Mouse (Mus musculus) MEL (cell line): ENCODE measurements around the gene Eif4a2.

Experiments
- CTCF ChIP-seq, 3 experiments: IDR thresholded peaks in 2 of 3; conservative IDR thresholded peaks in 1 of 3; 2 replicates each; pipeline ENCODE4 v1.5.1; 2011 to 2012; ENCODE audit warnings: low read length in 3 of 3, low read depth in 2 of 3, mild to moderate bottlenecking in 2 of 3, improper control_type of control experiment in 1 of 3, inconsistent platforms in 1 of 3, mixed read lengths in 1 of 3, moderate library complexity in 1 of 3; ENCODE audit not compliant: control insufficient read depth in 1 of 3, insufficient read depth in 1 of 3, poor library complexity in 1 of 3, severe bottlenecking in 1 of 3
- E2F4 ChIP-seq: IDR thresholded peaks from 2 replicates; pipeline ENCODE4 v1.6.1; 2011; ENCODE audit warnings: low read depth, low read length, improper control_type of control experiment, borderline replicate concordance
- EP300 ChIP-seq, 2 experiments: IDR thresholded peaks; 2 replicates each; pipeline ENCODE4 v1.6.1; 2011; ENCODE audit warnings: improper control_type of control experiment in 2 of 2, low read length in 2 of 2, low read depth in 1 of 2, mild to moderate bottlenecking in 1 of 2
- HCFC1 ChIP-seq: IDR thresholded peaks from 2 replicates; pipeline ENCODE4 v1.6.1; 2012; ENCODE audit warnings: low read depth, mild to moderate bottlenecking, inconsistent platforms, low read length, improper control_type of control experiment, moderate library complexity
- MAFK ChIP-seq: IDR thresholded peaks from 2 replicates; pipeline ENCODE4 v1.6.1; 2011; ENCODE audit warnings: low read depth, mild to moderate bottlenecking, low read length, improper control_type of control experiment, borderline replicate concordance
- POLR2A ChIP-seq, 2 experiments: IDR thresholded peaks; 2 replicates each; pipeline ENCODE4 v1.6.1; 2011 to 2012; ENCODE audit warnings: low read length in 2 of 2, mild to moderate bottlenecking in 2 of 2, control low read depth in 1 of 2, improper control_type of control experiment in 1 of 2, low read depth in 1 of 2, moderate library complexity in 1 of 2; ENCODE audit not compliant: control insufficient read depth in 1 of 2, insufficient read depth in 1 of 2, poor library complexity in 1 of 2
- UBTF ChIP-seq: IDR thresholded peaks from 2 replicates; pipeline ENCODE4 v1.6.1; 2012; ENCODE audit warnings: low read depth, mild to moderate bottlenecking, inconsistent platforms, low read length, improper control_type of control experiment, moderate library complexity, borderline replicate concordance; ENCODE audit not compliant: insufficient read depth
- ZC3H11A ChIP-seq: IDR thresholded peaks from 2 replicates; pipeline ENCODE4 v1.6.1; 2012; ENCODE audit warnings: low read depth, mild to moderate bottlenecking, inconsistent platforms, low read length, improper control_type of control experiment

DNA sequence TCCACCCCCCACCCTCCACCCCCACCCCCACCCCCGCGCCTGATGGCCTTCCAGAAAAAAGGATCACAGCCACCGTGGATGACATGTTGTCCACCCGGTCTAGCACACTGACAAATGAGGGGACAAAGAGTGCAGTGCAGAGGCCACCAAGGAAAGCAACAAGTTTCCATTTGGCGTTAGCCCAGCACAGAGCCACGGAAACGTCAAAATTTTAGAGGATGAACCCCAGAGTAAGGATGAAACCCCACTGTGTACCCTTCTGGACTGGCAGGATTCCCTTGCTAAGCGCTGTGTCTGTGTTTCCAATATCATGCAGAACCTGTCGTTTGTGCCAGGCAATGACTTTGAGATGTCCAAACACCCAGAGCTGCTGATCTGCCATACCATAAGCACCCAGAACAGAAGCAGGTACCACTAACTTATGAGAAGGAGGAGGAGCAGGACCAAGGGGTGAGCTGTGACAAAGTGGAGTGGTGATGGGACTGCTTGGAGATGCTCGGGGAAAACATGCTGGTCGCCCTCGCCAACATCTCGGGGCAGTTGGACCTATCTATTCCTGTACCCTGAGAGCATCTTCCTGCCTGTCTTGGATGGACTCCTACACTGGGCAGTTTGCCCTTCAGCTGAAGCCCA, 13.8 kb upstream of the Eif4a2 start:
- no peak for TF ChIP-seq POLR2A (IDR thresholded peaks at IDR 0.05; ENCODE audit: control insufficient read depth in 1 of 2, insufficient read depth in 1 of 2, low read depth in 1 of 2, low read length in 2 of 2, poor library complexity in 1 of 2)
- no peak for TF ChIP-seq ZC3H11A
- TF ChIP-seq MAFK = no peak
- no peak for TF ChIP-seq UBTF
- no peak for TF ChIP-seq CTCF (IDR thresholded peaks at IDR 0.05 in 2 of 3, conservative IDR thresholded peaks at IDR 0.05 in 1 of 3; ENCODE audit: control insufficient read depth in 1 of 3, insufficient read depth in 1 of 3, low read depth in 2 of 3, low read length in 3 of 3, poor library complexity in 1 of 3, severe bottlenecking in 1 of 3)
- TF ChIP-seq EP300 (IDR thresholded peaks at IDR 0.05; ENCODE audit: low read depth in 1 of 2, low read length in 2 of 2) = no peak
- no peak for TF ChIP-seq E2F4
- no peak for TF ChIP-seq HCFC1
